Mouse (Mus musculus) megakaryocyte, embryonic 14.5 days (primary cell): ENCODE measurements around the gene Nfkbib.

Experiments used
- FLI1 ChIP-seq: IDR thresholded peaks from 2 replicates; pipeline ENCODE4 v1.6.1; 2012; ENCODE audit warnings: low read length, inconsistent platforms, mixed read lengths
- GATA1 ChIP-seq: IDR thresholded peaks from 3 replicates; pipeline ENCODE4 v1.6.1; 2012; ENCODE audit warnings: mixed read lengths, low read length, inconsistent platforms, borderline replicate concordance

GRCm38 (mm10) chr7:28807641-28808220 lies 40.4 kb upstream of the Nfkbib start:
- TF ChIP-seq GATA1 (no peak), FLI1 (no peak)
